Mouse (Mus musculus): Measurements from ENCODE around the gene Ppfia3.
A peak's percentile ranks its signal among the peaks of the same experiment; 100 is the strongest.
"Not testable (repeated sequence)": the region's sequence is repeated elsewhere in the genome, so short reads cannot be mapped to it uniquely, and the experiment has no call there.

Ppfia3 gene

GRCm38 (mm10) chr7:45386077-45386476 lies 19.3 kb upstream of the Ppfia3 start:
- no peak for DNase-seq (ENCODE audit: low spot score in 2 of 2)

DNA sequence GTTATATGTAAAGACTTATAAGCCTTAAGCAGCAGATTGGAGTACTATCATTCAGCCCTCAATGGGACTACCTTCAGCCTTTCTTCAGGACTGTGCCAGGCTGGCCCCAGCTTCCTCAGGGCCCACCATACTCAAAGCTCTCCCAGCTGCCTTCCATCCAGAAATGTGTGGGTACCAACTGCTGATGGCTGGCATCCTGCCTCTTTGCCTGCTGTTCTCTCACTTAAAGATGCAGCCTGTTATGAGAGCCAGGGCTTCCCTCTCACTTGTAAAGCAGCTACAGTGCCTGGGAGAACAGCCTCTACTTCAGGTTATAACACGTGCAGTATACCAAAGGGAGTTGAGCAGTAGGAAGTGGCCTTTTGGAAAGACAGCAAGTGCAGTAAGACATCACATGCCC lies 9.2 kb upstream of the Ppfia3 start:
- DNase-seq (ENCODE audit: low spot score in 2 of 2): no peak

DNA sequence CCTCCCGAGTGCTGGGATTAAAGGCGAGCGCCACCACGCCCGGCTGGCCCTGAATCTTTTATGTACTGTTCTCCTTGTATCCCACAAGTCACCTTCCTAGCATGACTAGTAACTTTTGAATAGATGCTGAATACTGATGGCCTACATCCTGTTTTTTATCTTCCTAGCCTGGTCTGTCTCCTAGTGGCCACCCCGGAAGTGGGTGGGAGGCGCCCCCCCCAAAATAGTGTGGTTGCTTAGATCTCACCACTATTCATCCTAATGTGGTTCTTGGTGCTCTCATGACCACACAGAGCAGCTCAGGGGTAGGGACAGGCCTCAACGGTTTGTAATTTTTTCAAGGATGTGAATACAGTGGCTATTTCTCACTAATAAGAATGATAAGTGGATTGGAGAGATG lies 7.8 kb upstream of the Ppfia3 start:
- no peak for DNase-seq (ENCODE audit: low spot score in 2 of 2)

DNA sequence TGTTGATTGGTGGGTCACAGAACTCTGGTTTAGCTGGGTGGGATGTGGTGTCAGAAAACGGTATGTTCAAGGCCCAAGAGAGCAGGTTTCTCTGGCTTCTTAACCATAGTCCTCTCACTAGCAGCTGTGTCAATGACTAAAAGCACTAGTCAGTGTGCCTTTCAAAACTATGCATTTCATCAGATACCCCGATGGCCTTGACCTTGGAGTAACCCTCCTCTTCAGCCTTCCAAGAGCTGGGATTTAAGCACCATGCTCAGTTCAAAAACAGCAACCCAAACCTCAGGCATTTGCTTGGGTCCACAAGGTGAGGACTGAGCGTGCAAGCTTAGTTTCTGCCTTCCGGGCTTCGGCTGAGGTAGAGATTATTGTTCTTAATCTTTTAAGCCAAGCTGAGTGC lies 5.6 kb upstream of the Ppfia3 start:
- no peak for DNase-seq (ENCODE audit: low spot score in 2 of 2)

DNA sequence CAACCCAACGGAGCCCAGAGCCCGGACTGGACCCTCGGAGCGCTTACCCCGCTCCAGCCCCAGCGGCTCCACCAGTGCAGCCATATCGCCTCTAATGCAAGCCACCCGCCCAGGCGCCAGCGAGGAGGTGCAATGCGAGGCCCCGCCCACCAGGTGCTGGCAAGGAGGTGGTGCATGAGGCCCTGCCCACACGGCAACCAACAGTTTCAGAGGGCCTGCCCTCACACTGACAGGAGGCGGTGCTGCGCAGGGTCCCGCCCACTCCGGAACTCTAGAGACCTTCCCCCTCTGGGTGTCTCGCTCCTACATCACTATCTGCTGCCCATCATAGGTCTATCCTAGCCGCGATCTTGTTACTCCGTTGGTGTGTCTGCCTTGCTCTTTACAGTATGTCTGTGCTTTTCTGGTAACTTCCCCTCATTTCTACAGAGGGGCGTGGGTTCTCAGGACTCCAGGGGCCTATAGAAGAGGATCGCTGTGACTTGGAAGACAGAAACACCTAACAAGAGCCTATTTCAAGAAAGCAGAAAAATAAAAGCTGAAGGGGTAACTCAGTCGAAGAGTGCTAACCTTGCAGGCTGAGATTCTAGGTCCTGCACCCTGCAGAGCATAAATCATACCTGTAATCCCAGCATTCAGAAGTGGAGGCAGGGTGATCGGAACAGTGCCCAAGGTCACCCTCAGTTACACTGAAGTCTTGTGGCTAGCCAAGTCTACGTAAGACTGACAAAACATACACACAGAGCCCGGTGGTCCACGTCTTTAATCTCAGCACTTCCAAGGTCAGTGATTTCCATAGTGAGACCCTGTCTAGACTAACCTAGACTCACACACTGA lies 3.9 kb upstream of the Ppfia3 start, which contains the start of gene Lin7b:
TSS of gene Lin7b (minus strand) at position 109 of the 837 bp plus-strand sequence.
- peak; percentile 78 to 91 for DNase-seq (ENCODE audit: low spot score in 2 of 2)

- DNase-seq (ENCODE audit: low spot score in 2 of 2): no peak
Measured at GRCm38 (mm10) chr7:45369836-45370474, 3.1 kb upstream of the Ppfia3 start.

DNA sequence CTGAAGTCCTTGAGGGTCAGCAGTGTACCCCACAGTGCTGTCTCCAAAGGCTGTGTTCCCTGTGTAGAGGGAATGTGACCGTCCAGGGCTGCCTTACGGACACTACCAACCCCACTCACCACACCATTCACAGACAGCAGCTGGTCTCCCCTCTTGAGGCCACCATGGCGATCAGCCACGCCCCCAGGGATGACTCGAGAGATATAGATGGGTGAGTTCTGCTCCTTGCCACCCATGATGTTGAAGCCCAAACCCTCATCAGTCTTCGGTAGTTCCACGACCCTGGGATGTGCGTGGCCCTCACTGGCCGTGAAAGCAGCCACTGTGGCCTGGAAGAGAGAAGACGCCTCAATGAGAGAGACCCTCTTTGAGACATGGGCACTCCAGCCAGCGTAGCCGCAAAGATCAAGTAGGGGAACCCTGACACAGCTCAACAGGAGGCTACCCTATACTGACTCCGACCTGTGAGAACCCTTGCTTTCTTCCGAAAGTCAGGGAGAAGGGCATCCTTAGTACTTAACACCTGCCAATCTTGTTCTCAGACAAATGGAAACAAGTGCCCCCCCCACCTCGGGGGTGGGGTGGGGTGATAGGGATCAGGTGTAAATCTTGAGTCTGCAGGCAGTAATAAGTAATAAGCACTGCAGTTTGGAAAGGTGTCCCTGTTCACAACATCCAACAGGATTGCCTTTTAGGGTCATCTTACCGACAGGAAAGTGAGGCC lies 2.4 kb upstream of the Ppfia3 start:
- DNase-seq (ENCODE audit: low spot score in 2 of 2): no peak

DNA sequence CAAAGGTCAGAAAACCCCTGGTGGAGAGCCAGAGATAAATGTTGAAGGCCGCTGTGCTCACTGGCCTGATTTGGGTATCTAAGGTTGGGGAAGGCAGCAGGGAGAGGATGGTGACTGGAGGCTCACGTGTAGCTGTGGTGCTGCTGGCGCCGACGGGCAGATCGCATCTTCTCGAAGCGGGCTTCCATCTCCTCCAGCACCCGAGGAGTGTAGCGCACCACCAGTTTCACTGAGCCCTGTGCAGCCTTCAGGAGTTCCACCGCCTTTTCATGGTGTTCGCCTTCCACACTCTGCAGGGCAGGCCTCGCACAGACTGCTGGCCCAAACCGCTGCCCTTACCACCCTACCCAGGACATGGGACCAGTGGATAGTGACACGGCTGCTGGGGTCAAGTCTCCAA lies 1.4 kb upstream of the Ppfia3 start:
- DNase-seq (ENCODE audit: low spot score in 2 of 2): no peak

DNA sequence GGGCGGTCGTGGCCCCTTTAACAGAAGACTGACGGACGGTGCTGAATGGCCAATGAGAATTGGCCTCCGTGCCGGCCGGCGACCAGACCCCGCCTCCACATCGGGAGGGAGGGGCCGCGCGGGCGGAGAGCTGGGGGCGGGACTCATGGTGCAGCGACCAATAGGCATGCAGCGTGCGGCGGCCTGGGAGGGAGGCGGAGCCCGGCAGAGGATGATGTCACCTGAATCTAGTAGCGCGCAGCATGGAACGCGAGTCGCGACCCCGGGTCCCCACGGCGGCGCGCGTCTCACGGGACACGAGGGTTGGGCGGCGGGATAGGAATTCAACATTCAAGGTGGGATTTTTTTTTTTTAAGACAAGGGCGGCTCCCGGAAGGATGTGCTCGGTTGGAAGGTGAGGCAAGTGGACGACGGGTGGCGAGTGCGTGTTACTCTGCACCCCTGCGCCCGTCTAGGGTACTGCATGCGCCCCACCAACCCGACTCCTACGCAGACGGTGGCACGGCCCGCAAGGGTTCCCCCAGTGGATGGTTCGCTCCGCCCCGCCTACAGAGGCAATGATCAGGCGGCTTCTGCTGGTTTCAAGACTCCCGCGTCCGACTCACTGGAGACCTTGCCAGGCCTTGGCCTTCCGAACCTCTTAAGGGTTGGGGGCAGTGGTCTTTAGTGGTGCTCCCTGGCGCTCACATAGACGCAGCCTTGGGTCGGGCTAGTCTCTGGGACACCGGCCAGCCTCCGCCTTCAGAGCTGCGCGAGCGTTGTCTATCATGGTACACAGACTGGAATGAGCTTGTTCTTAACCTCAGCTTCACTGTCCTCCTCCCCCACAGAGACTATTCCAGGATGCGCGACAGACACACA lies 431 bp upstream of the Ppfia3 start:
- DNase-seq (ENCODE audit: low spot score in 2 of 2): peak; percentile 96 to 98

DNA sequence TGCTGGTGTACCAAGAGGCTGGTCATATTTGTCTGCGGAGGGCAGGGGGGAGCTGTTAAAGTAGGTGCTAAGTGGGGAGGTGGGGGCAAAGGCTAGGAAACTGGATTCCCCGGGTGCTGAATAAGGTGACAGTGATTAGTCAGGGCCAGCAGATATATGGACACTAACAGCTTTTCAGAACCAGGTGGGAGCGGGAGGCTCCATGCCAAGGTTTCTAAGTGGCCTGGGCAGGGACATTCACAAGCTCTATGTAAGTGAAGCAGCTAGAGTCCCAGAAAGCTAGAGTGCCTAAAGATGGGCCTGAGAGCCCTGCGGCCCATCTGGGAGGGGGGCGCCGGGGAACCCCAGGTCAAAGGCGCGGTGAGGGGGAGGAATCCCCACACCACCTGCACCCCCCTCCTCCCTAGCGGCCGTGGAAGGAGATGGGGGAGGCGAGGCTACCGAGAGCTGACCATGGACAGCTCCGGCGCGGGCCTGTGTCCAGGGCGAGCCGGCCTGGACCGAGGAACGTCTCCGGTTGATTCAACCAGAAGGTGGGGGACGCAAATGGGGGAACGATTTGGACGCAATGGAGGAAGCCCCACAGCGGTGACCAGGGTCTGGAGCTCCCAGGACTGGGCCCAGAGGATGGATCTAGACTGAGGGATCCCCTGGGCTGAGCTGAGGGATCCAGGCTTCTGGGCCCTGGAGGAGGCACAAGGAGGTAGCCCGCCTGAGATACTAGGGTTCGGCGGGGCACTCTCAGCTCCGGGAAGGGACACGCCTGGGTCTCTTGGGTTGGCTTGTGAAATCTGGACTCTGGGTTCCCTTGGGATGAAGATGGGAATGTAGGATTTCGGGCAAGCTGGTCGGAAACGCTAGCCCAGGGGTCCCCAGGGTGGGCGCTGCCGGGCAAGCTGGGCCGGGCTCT lies 822 bp downstream of the Ppfia3 start:
- peak; percentile 20 to 50 for DNase-seq (ENCODE audit: low spot score in 2 of 2)

DNA sequence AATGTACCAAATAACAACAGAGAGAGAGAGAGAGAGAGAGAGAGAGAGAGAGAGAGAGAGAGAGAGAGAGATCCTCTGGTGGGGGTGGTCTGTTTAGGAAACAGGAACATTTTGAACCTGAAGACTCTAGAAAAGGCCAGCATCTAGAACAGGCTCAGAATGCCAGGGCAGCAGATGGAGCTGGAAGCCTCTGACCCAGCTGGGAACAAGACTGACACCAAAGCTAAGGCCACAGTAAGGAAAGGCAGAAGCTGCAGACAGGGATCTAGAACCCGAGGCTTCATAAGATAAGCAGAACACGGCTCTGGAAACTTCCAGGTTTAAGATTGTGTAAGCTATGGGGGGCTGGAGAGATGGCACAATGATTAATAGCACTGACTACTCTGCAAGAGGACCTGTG lies 2.8 kb downstream of the Ppfia3 start:
- no peak for DNase-seq (ENCODE audit: low spot score in 2 of 2)

DNA sequence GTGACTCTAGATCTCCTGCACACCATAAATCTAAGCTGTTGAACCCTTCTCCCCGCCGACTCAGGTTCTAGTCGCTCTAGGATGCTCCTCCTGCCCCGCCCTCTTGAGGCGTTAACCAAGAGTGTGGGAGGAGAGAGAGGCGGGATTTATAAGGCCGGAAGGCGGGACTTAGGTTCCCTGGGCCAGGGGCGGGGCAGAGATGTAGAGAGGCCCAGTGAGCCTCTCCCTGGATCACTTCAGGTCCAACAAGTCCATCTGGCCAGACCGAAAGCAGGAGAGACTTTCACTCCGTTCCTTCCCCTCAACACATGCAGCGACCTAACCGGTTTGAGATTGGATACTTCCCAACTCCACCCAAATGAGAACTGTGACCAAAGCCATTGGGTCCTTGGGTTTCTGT lies 4.0 kb downstream of the Ppfia3 start:
- peak; percentile 53 to 73 for DNase-seq (ENCODE audit: low spot score in 2 of 2)

- DNase-seq (ENCODE audit: low spot score in 2 of 2): peak; percentile 73 to 75
Measured at GRCm38 (mm10) chr7:45361243-45361804, 5.5 kb downstream of the Ppfia3 start.

- no peak for DNase-seq (ENCODE audit: low spot score in 2 of 2)
Measured at GRCm38 (mm10) chr7:45360404-45361125, 6.3 kb downstream of the Ppfia3 start.

DNA sequence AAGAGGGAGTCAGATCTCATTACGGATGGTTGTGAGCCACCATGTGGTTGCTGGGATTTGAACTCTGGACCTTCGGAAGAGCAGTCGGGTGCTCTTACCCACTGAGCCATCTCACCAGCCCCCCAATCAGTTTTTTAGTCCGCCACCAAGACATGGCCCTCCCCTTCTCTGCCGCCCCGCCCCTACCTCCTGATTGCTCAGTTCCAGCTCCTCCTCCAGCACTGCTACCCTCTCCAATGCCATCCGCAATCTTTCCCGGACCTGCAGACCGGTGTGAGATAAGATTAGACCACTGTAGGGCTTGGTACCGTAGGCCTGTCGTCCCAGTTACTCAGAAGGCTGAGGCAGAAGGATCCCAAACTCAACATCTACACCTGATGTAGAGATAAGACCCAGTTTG lies 7.7 kb downstream of the Ppfia3 start:
- DNase-seq (ENCODE audit: low spot score in 2 of 2): not testable (repeated sequence)

DNA sequence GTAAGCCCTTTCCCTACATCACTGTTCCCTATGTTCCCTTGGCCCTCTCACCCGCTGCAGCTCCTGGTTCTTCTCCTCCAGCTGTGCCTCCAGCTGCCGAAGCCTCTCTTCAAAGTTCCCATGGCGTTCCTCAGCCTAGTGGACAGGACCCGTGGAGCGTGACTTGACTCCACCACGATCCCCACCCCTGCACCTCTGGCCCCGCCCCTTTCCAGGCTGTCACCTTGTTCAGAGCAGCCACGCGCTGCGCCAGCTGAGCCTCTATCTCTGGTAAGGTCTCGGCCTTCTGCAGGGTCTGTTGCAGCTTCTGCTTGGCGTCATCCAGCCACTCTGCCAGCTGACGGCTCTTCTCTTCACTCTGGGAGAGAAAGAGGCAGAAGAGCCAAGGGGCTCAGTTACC lies 10.7 kb downstream of the Ppfia3 start:
- no peak for DNase-seq (ENCODE audit: low spot score in 2 of 2)

- no peak for DNase-seq (ENCODE audit: low spot score in 2 of 2)
Measured at GRCm38 (mm10) chr7:45355318-45356020, 11.3 kb downstream of the Ppfia3 start.

GRCm38 (mm10) chr7:45353041-45353440 lies 13.8 kb downstream of the Ppfia3 start:
- DNase-seq (ENCODE audit: low spot score in 2 of 2): no peak

- no peak for DNase-seq (ENCODE audit: low spot score in 2 of 2)
Measured at GRCm38 (mm10) chr7:45346905-45347304, 19.9 kb downstream of the Ppfia3 start.

All from urinary bladder, postnatal 36 days (tissue).